Mouse (Mus musculus) liver, adult 2 months (tissue): ENCODE data around the gene Tent4a.

Experiments
- CTCF ChIP-seq: fragments of 200-500 bp; IDR thresholded peaks from 2 replicates; pipeline ENCODE4 v1.5.1; 2011; ENCODE audit warnings: low read depth, low read length, control low read depth
- POLR2A ChIP-seq: fragments of 200-500 bp; IDR thresholded peaks from 2 replicates; pipeline ENCODE4 v1.6.1; 2011; ENCODE audit warnings: low read length, control low read depth; ENCODE audit not compliant: insufficient read depth; ENCODE audit errors: extremely low read depth

DNA sequence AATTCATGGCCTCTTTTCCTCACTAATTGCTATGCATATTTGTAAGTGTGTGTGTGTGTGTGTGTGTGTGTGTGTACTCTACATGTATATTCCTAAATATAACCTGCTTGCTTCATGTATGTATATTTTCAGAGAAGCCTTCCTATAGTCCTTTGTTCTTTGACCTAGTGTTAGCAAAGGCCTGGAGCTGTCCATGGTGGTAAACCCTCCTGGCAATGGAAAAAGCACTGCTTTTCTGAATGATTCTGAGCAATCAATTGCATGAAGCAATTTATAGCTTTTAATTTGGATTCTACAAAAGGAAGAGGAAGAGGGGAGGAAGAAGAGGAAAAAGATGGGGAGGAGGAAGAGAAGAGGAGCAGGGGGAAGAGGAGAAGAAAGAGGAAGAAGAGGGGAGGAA lies 22.3 kb upstream of the Tent4a start:
- TF ChIP-seq CTCF (no peak), POLR2A (no peak)
